Mouse (Mus musculus) megakaryocyte, embryonic 14.5 days (primary cell): ENCODE data around the gene Ankrd34c.

ENCODE experiments used
- FLI1 ChIP-seq: IDR thresholded peaks from 2 replicates; pipeline ENCODE4 v1.6.1; 2012; ENCODE audit warnings: low read length, inconsistent platforms, mixed read lengths
- GATA1 ChIP-seq: IDR thresholded peaks from 3 replicates; pipeline ENCODE4 v1.6.1; 2012; ENCODE audit warnings: mixed read lengths, low read length, inconsistent platforms, borderline replicate concordance

DNA sequence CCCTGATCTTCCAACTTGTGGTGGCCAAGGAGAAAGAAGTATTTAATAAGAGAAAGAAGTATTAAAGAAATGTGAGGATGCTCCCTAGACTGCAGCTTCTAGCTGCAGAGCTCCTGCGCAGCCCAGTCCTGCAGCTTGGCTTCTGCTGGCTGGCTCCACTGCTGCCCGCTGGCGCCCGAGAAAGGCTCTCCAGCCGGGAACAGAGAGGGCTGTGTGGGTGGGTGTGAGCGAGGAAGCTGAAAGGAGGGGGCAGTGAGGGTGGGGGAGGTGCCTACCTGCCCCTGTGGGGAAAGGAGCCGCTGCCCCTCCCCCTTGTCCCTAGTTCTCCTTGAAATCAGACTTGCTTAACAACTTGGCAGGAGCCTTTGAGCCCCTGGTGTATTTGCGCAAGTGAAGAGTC, at the start of gene Ankrd34c:
- TF ChIP-seq FLI1 (no peak), GATA1 (no peak)
